Mouse (Mus musculus) retina, embryonic 14.5 days (tissue): ENCODE measurements around the gene Rin2.

Experiments
- DNase-seq: peaks from one replicate; pipeline ENCODE4 v3.0.0-alpha.2; 2015; ENCODE audit warnings: low spot score

Rin2 gene

DNA sequence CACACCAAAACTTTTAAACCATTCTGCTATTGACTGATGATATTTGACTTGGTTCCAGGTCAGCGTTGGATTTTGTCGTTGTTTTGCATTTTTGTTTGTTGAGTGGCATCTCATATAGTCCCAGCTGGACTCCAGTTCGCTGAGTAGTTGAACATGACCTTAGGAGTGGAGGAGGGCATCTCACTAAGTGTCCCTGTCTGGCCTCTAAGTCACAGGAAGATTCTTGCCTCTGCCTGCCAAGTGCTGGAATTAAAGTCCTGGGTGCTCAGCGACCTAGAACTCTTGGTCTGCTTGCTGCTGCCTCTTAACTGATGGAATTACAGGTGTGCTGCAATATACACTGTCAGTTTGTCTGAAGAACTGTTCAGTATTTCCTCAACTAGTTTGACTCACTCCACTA is 154.2 kb downstream of the Rin2 start:
- no peak for DNase-seq

DNA sequence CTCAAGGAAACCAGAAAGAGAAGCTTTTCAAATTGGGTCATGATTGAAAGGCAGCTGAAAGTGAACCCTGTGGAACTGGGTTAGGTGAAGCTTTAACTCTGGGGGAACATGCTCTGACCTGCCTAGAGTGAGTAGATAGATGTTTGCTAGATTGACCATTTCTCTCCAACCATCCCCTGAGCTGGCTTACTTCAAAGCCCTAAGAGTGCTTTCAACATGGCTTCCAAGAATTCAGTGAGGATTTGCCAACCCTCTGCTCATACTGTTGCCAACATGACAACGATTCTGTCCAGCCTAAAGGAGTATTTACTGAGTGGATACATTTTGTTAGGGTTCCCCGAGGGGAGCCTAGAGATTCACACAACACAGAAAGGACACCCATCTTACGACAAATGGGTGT is 155.4 kb downstream of the Rin2 start:
- no peak for DNase-seq

GRCm38 (mm10) chr2:145831949-145832835 is 157.2 kb downstream of the Rin2 start:
- peak; percentile 10 for DNase-seq

DNA sequence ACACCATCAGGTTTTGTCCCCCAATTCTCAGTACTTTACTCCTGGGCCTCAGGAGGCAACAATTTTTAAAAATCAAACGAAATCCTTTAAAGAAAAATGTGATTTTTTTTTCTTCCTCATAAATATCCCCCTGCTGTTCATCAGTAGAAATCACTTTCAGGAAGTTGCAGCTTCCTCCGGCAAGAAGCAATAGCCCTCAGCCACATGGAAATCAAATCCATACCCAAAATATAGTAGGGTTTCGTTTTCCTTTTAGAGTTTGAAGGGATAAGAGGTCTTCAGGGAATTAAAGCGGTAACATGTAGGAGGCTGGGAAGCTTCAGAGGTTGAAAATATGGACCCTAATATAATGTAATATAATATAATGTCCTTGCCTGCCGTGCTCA is 157.8 kb downstream of the Rin2 start:
- no peak for DNase-seq

DNA sequence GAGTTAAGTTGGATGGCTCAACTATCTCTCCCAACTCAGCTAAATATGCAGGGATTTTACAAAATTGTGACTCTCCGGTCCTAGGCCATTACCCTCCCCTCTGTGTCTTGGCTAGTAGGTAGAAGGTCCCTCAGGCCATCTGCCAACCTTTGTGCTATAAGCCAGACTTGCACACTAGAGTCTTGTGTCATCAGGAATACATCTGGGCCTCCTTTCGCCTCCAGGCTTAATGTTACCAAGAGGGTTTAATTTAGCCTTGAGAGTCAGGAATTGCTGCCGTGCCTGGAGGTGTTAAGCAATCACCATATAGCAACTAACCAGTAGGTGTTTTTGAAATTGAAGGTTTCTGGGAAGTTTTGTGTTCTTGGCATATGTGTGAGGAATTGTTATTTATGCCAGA is 158.3 kb downstream of the Rin2 start:
- no peak for DNase-seq

GRCm38 (mm10) chr2:145835920-145836319 is 160.9 kb downstream of the Rin2 start:
- DNase-seq = no peak

DNA sequence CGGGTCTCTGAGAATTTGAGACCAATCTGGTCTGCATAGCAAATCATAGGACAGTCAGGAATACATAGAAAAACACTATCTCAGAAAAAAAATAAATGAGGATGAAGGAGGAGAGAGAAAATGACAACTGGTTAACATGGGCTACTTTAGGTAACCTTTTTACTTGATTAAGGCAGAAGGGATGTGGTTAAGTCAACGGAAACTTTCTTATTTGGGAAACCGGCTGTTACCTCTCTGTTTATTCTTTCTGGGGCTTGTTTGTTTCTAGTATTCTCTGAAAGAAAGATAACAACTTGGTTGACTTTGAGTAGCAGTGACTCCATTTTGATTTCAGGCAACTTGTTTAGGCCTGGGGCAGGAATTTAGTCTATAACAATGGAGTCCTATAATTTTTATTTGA is 163.7 kb downstream of the Rin2 start:
- DNase-seq = no peak

GRCm38 (mm10) chr2:145839565-145840315 is 164.7 kb downstream of the Rin2 start:
- peak; percentile 32 for DNase-seq

GRCm38 (mm10) chr2:145840320-145840719 is 165.3 kb downstream of the Rin2 start:
- no peak for DNase-seq

DNA sequence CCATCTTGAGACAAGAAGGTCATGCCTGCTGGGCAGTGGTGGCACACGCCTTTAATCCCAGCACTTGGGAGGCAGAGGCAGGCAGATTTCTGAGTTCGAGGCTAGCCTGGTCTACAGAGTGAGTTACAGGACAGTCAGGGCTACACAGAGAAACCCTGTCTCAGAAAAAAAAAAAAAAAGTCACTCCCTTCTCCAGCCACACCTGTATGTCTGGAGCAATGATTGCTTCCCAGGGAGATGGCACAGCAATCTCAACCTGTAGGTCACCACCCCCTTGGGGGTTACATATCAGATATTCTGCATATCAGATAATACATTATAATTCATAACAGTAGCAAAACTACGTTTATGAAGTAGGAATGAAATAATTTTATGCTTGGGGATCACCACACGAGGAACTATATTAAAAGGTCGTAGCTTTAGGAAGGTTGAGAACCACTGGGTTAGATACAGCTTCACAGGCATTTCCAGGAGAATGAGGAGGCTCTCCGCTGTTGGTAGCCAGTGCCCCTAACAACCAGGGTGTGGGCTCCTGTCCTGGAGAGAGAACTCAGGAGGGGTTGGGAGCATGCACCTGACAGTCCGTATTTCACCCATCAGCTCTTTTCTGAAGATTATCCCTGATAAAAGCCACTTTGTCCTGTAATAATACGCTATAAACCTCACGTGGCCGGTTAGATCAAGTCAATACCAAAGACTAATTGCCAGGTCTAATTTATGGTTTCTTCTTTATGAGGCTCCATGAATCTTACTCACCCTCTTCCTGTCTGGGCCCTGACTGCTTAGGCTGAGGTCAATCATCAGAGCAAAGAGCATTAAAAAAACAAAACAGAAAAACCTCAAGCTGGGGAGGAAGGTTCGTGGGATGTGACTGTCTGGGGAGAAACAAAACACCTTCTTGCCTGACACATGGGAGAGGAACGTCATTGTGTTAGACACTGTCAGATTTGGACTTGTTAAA is 166.2 kb downstream of the Rin2 start:
- DNase-seq = no peak

GRCm38 (mm10) chr2:145843322-145843721 is 168.3 kb downstream of the Rin2 start:
- no peak for DNase-seq

GRCm38 (mm10) chr2:145846595-145846994 is 171.6 kb downstream of the Rin2 start:
- DNase-seq = no peak

DNA sequence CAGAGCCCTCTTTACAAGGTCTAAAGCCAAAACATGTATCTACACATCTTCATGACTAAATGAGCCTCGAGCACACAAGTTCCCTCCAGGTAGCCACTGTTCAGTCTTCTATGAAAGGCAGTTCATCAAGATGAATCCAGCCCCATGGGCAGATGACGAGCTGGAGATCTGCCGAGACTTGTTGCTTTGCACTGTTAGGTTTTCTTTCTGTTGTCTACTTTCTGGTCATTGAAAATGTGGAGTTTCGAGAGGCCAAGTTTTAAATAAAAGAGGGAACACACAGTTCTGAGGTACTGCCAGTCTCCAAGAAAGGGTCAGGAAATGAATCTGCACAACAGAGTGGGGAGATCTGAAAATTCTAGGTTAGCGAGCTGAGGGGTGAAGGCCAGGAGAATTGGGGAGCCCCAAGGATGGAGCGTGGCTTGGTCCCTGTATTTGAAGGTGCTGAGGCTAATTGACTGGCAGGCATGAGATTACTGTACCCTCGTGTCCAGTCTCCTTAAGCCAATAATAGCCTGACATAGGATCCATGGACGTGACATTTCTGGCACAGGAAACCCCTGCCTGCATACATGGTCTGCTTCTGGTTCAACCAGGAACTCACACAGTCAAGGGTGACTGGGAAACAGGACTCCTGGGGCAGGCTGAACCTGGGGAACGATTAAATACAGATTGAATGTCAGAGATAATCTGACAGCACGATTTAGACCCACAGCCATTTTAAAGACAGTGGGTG is 174.3 kb downstream of the Rin2 start:
- DNase-seq = no peak

- DNase-seq = no peak
Measured at GRCm38 (mm10) chr2:145850779-145851178, 175.8 kb downstream of the Rin2 start.

- no peak for DNase-seq
Measured at GRCm38 (mm10) chr2:145855831-145856230, 180.8 kb downstream of the Rin2 start.

GRCm38 (mm10) chr2:145857864-145858263 is 182.8 kb downstream of the Rin2 start:
- no peak for DNase-seq

- no peak for DNase-seq
Measured at GRCm38 (mm10) chr2:145859442-145859931, 184.5 kb downstream of the Rin2 start.

DNA sequence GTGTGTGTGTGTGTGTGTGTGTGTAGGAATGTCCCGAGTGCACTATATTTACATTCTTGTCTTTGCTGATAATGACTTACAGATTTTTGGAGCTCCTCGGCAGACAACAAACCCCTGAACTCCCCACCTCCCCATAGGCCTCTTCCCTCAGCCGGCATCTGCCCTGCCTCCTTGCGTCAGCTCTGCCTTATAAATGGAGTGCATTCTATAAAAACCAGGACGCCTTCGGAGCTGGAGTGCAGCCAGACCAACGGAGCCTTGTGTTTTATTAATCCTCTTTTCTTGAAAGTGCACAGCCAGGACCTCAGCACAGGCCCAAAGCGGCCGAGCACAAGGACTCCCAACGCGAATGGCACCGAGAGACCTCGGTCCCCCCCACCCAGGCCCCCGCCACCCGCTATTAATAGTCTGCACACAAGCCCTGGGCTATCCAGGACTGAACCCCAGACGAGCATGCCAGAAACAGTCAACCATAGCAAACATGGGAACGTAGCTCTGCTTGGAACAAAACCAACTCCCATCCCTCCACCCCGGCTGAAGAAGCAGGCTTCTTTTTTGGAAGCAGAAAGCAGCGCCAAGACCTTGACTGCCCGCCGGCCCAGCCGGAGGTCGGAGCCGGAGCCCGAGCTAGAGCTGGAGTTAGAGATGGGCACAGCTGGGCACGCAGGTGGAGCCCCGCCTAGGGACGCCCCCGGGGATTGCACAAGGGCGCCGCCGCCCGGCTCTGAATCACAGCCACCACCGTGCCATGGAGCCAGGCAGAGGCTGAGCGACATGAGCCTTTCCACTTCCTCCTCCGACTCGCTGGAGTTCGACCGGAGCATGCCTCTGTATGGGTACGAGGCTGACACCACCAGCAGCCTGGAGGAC is 185.2 kb downstream of the Rin2 start:
- DNase-seq = peak; percentile 66

DNA sequence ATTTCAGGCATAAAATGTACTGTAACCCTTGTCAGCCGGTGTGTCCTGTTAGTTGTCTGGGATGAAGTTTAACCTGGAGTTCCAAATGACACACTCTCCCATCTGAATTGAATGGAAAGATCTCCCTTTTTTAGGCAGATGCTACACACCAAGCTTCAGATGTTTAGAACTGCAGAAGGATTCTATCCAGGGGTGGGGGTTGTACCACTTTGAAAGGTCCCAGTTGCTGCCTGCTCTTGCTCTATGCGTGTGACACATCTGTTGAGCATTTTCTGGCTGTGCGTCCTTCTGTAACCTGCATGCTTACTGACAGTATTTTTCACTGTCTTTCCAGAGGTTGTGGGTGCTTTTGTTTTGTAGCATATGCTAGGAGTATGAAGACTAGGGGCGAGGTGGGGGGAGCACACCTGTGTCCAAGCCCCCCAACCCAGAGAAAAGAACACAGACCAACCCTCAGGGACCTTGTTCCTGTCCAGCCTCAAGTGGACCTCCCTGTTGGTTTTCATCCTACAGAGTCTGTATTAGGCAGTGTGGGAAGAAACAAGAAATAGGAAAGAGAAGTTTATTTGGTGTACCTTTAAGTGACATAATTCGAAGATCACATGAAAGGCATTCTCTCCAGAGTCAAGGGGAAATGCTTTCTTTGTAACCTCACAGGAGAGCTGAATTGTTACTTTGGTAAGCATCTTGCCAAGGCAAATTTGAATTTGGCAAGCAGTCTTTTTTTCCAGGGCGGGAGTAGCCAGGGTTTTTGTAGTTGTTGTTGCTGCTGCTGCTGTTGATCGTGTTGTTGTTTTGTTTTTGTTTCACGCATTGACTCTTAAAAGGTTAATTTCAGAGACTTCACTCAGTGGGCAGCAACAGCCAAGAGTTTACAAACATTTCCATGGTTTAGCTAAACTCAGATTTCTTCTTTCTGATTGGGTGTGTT is 186.4 kb downstream of the Rin2 start:
- DNase-seq = no peak
